Mouse (Mus musculus) frontal cortex, adult 2 months (tissue): ENCODE measurements around the gene Klhl33. TPM values are rescaled to one million over a fixed set of nuclear protein-coding genes. Genes with fewer than 3 reads are reported as not detected.
"Not testable (repeated sequence)": the region's sequence is repeated elsewhere in the genome, so short reads cannot be mapped to it uniquely, and the experiment has no call there.

Experiments used
- DNase-seq, 2 experiments: peaks; one replicate each; pipeline ENCODE4 v3.0.0; 2022; ENCODE audit warnings: low spot score in 1 of 2; ENCODE audit errors: extremely low spot score in 1 of 2
- polyA plus RNA-seq: library from polyadenylated mRNA; depleted of rRNA; stranded (reverse); fragments of >200 nt; gene quantifications from 2 replicates; pipeline ENCODE4 v1.2.3, GENCODE M21; 2012

Klhl33 gene
- polyA plus RNA-seq, 1 experiment: 3.1 TPM

DNA sequence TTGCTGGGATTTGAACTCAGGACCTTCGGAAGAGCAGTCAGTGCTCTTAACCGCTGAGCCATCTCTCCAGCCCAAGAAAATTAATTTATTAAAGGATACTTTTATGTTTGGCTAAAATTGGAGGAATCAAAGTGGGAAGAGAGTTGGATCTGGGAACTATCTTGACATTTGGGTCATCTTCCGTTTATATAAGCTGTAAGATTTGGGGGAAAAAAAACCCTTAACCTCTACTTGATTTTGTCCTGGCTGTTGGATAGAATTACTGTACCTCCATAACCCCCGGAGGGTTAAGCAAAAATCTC is 7.5 kb upstream of the Klhl33 start:
- DNase-seq: no peak

DNA sequence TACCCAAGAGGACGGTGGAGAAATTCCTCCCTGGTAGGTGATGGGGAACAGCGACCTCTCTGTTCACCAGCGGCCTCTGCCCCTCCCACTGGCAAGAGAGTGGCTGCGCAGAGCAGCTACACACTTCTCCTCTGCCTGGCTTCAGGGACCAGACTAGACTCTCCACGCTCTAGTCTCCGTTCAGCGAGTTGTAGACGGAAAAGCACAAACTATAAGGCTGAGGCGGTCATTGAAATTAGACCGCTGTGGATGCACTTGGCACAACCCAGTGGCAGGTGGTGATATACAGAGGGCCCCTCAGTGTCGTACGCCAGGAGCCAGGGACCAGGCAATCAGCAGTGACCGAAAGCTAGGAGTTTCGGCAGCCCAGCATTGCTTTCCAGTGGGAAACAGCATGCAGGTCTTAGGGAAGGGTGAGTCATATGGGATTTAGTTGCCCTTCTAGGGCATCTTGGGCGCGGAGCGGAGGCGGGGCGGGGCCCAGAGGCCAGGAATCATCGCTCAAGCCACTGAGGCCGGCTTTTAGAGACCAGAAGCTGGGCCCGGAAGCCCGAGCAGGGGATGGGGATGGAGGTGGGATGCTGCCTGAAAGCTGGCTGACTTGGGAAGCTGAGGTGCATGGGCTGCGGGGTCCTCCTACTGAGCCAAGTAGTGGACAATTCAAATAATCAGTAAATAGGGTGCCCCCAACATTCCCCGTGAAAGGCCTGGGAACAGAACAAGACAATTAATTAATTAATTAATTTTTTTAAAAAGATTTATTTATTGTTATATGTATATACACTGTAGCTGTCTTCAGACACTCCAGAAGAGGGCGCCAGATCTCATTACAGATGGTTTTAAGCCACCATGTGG is 6.9 kb upstream of the Klhl33 start:
- peak in 1 of 2 experiments; percentile 39 for DNase-seq

DNA sequence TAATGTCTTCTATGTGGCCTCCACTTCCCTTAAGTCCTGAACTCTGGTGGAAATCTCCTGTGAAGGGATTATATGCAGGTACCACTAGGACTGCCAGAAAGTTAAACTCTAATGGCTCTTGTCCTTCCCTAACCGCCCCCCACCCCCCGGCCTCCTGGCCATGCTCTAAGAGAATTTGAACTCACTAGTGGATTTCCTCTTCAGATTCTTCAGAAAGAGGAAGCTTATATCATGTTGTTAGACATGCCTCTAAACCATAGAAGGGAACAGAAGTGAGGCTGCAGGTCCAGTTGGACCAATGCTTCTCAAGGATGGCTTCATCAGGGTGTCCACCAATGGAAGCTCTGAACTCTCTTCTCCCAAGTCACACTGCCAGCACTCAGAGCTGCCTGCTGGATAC is 685 bp upstream of the Klhl33 start:
- not testable (repeated sequence) for DNase-seq

DNA sequence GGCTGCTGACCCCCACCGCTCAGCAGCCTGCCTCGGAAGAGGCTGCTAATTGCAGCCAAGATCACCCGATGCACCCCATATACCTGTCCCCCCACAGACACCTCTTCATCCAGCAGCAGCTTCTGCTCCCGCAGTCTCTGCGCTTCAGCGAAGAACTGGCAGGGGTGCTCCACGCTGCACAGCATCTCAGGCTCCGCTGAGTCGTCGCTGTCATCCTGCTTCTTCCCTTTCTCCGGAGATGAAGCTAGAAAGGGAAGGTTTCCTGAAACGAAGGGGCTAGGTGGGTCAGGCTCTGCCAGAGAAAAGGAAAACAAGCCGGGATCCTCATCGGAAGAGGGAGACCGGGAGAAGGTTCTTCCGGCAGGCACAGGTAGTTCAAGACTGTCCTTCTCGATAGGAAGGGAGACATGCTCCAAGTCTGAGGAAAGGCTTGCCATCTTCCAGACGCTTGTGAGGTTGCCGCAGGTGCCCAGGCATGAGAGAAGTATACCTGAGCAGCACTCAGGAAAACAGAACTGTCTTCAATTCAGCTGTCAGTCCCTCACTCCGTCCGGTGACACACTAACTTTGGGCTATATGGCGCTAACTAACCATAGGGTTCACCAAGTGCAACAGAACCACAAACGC is 447 bp downstream of the Klhl33 start:
- DNase-seq: peak in 1 of 2 experiments; percentile 55

DNA sequence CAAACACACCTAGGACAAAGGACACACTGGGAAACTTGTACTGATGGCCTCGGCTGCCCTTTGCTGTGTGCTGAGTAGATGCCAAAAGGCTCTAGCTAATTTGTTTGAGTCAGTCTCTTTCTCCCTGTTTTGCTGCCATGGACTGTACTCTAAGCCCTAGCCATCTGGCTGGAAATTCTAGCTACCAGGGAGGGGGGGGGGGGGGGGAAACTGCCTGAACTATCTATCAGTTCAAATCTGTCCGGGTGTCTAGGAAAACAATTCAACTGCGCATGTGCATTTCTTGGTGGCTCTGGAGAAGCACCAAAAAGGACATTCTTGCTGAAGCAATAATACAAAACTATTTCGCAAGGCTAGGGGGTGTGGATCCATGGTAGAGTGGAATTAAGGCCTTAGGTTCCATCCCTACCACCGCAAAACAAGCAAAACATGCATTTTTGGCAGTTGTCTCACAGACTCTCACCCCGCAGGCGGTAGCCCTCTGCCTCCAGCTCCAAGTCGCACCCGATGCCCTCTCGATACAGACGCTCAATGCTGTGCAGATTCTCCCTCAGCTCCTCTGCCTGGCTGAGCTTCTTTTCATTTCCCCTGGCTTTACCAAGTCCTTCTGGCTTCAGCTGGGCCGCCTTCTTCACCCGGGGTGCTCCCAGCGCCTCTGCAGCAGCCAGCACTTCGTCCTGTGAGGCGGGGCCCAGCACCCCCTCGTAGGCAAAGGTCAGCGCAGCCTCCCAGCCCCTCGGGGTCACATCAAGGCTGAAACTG is 1.1 kb downstream of the Klhl33 start:
- peak in 1 of 2 experiments; percentile 60 for DNase-seq

DNA sequence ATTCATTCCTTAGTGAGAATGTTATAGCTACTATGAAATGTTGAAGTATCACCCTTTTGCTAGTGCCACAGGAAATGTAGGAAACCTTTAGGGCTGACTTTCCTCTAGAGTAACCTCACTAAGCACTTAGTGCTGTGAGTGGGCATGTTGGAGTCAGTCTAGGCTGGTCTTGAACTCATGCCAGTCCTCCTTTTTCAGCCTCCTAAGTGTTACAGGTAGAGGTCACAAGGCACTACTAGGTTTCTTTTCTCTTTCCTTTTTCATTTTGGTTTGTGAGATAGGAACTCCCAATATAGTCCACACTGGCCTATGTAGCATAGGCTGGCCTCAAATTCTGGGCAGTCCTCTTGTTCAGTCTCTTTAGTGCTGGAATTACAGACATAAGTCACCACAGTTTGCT is 1.9 kb downstream of the Klhl33 start:
- no peak for DNase-seq

DNA sequence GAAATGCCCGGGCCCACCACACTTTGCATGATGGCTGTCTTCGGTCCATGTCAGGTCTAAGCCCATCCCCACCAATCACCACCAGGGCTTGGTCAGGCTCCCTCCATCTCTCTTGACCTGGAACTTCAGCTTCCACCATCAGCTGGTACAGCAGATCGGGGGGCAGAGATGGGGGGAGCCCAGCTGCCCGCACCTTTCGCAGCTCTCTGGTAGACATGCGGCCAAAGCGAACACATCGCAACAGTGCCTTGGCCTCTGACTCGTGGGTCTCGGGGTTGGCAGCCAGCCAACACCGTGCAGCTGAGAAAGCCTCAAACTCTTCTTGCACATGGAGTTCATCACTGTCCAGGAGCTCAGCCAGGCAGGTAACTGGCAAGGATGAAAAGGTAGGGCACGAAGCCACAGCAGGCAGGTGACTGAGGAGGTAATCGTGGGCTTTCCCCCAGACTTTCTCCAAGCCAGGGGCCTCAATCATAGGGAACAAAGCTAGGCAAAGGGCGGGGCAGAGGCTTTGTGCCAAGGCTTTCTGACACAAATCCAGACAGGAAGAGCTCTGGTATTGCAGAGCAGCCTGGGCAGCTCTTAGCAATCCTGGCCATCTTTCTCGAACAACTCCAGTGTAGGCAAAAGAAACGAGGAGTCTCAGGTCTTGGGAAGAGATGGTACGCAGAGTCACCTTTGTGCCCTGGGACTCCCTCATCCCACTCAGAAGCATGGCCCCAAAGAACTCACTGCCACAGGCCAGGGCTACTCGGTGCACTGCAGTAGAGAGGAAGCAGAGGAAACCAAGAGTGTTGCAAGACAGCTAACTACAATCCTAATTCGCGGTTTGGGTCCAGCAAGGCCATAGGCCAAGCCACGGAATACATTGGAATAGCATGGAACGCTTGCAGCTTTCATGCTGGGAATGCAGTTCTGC is 4.5 kb downstream of the Klhl33 start:
- no peak for DNase-seq

DNA sequence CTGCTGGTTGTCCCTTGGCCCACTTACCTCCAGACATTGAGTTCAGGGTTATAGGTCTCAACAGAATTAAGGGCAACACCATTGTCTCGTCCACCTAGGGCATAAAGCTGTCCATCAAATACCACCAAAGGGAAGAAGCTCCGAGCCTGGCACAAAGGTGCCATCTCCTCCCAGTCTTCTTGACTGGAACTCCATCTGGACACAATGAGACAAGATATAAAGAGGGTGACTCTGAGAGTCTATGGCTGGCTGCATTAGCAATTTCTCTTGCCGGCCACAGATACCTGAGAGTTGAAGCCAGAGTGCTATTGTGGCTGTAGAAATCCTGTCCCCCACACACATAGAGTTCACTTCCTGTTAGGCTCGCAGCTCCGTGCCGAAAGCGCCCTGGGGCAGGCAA is 5.2 kb downstream of the Klhl33 start:
- DNase-seq: no peak

DNA sequence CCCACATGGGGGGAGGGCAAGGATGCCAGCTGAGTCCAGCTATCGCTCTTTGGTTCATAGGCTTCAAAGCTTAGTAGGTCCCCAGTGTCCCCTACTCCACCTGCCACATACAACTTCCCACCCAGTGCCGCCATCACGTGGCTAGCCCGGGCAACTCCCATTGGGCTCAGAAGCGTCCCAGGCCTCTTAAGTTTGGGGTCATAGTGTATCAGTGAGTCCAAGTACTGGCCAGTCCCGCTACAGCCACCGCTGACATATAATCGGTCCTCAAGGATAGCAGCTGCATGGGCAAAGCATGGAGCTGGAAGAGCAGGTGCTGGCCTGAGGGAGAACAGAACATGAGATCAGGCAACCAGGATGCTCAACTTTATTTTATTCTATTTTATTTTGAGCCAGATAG is 5.7 kb downstream of the Klhl33 start:
- DNase-seq: no peak

DNA sequence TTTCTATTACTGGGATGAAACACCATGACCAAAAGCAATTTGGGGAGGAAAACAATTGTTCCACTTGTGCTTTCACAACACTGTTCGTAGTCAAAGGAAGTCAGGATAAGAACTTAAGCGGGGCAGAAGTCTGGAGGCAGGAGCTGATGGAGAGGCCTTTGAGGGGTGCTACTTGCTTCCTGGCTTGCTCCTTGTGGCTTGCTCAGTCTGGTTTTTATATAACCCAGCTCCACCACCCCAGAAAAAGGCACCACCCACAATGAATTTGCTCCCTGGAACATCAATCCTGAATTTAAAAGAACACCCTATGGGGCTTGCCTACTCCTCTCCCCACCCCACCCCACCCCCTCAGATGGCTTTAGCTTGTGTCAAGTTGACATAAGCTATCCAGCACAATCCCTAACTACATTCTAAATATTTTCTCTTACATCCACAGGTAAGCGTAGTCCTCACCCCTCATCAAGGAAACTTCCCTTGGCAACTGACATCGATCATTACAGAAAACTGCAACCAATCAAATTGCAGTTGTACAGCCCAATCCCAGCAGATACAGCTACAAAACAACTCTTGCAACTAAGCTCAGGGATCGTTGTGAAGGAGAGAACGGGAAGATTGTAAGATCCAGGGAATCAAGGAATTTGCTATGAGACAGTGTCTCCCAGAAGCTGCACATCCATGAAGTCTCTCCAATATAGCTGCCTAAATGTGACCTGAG is 20.9 kb downstream of the Klhl33 start:
- DNase-seq: peak in 1 of 2 experiments; percentile 51

DNA sequence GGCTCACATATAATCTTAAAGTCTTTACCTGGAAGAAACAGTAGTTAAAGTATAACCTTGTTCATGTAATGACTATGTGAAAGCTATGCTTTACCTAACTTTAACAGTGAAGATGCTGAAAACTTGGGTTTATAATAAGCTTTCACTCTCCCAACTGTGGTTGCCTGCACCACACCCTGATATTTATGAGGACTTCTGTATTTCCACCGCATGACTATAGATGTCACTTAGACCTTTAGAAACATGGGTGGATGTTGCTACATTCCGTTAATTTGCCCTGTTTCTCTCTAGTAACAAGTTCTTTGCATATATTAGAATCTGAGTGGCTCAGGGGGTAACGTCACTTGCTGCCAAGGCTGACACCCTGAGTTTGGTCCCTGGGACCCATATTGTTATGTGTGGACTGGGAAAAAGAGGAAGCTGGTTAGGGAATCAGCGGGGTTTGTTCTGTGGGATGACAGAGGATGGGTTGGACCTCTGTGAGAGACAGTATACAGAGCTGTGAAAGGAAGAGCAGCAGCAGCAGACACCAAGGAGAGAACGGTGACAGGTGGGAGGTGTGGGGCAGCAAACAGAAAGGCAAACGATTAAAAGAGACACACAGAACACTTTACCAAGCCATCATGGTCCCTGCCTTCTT is 21.6 kb downstream of the Klhl33 start:
- DNase-seq: no peak

DNA sequence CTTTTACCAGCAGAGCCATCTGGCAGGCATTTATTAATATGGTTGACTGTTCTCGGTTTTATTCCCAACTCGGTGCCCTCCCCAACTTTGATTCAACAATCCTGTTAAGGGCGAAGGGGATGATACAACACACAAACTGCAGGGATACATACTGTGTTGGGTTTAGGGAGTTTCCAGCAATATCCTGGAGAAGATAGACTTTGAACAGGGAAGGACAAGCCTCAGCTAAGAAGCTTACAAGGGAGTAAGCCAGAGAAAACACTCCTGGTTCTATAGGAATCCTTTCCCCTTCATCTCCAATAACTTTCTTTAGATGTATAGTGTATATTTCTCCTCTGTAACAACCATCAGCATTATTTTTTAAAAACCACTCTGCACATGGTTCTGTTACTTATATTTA is 22.1 kb downstream of the Klhl33 start:
- DNase-seq: no peak

DNA sequence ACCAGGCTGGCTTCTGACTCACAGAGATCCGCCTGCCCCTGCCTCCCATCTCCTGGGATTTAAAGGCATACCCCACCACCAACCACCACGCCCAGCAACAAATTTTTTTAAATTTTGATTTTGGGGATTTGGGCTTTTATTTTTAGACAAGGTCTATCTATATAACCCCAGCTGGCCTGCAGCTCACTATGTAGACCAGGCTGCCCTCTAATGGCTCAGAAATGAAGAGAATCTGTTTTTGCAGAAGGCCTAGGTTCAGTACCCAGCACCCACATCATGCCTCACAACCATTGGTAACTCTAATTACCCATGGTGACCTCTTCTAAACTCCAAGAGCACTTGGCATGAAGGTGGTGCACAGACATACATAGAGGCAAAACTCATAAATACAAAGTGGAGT is 26.0 kb downstream of the Klhl33 start:
- DNase-seq: no peak

DNA sequence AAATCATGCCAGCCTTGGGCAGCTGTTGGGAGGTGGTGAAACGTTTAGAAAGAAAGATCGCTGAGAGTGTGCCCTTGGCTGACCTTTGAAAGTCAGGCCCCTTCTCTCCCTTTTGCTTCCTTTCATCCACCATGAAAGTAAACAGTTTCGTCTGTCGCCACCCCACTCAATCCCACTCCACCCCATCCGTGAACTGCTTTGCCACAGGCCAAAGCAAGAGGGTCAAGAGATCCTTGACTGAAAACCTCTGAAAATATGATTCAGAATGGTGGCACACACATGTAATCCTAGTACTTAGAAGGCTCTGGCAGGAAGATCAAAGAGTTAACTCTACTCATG is 26.5 kb downstream of the Klhl33 start:
- DNase-seq: no peak

DNA sequence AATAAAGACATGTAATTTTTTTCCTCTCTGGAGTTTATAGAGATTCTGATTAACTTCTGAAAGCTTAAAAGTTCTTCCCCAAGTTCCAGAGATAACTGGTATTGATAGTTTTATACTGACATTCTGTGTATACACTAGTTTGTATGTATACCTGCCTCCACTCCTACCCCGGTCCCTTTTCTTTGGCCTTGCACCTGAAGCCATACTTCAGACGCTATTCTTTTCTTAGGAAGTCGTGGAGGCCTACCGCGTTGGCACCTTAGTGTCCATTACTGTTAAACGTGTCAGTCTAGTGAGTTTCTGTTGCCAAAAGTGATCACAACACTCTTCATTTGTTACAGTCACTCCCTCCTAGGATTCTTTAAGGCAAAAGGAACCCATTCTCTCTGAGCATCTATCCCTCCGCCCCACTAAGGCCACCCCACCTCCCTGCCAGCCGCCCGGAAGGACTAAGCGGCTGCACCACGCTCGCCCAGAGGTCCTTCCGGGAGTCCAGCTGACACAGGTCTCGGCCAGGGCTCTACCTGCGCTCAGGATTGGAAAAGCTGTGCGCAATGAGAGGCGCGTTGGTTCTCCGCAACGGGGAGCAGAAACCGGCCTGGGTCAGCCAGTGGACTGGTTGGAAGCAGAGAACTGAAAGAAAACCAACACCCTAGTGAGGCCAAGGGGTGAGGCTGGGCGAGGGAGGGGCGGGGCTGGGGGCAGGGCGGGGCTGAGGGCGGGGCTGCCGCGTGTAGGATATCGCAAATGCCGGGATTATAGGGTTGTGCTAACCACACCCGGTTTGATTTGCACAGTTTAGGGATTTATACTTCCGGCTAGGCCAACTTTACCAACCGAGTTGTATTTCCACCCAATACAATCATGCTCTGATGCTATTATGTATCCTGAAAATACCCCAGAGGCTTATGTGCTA is 27.2 kb downstream of the Klhl33 start, which contains the start of gene Tep1:
Tep1 (minus strand) TSS at position 672 of the 916 bp plus-strand sequence.
- peak in 1 of 2 experiments; percentile 50 for DNase-seq

DNA sequence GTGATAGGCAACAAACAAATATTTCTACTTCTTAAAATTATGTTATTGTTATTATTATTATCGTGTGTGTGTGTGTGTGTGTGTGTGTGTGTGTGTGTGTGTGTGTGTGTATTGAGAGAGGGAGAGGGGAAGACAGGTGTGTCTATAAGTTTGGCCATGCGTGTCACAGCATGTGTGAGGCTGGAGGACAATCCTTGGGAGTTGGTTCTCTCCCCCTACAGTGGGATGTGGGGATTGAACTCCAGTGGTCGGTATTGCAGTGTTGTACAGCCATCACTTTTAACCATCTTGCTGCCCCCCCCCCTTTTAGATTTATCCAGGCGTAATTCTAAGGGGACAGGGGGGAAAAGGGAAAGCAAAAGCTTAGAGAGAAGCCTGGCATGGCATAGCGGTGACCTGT is 28.7 kb downstream of the Klhl33 start:
- no peak for DNase-seq

DNA sequence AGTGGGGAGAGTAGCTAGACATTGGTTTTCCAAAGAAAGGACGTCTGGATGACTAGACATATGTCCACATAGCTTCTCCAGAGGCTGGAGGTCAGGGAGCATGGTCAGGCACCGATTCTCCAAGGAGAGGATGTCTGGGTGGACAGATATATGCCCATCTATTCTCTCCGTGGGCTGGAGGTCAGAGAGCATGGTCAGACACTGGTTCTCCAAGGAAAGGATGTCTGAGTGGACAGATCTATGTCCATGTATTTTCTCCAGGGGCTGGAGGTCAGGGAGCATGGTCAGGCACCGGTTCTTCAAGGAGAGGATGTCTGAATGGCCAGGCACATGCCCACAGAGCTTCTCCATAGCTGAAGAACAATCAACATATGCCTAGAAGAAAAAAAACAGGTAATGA is 29.1 kb downstream of the Klhl33 start:
- DNase-seq: no peak

DNA sequence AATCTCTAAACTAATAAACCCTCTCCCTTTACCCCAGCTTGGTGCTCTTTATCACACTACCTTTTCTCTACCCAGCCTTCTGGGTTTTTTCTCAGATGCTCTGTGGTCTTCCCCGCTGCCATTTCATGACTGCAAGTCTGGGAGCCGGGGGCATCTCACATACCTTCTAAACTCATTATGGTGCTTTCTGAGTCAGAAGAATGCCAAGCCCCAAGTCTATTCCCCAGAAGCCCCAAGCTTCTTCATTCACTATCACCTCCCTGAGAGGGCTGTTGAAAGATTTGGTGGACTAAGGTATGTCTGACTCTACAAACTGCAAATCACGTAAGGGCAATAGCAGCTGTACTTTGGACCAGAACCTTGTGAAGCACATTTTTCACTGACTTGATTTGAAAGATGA is 30.3 kb downstream of the Klhl33 start:
- DNase-seq: no peak
